Mouse (Mus musculus) E14TG2a.4 (cell line): ENCODE results near the gene Scyl1.

Experiments
- CTCF ChIP-seq: conservative IDR thresholded peaks from 2 replicates; pipeline ENCODE4 v1.5.1; 2014; ENCODE audit warnings: low read length
- NANOG ChIP-seq: IDR thresholded peaks from 2 replicates; pipeline ENCODE4 v1.6.1; 2014; ENCODE audit warnings: borderline replicate concordance, low read length, mixed read lengths
- POU5F1 ChIP-seq: IDR thresholded peaks from 2 replicates; pipeline ENCODE4 v1.6.1; 2014; ENCODE audit warnings: low read length, borderline replicate concordance

- TF ChIP-seq CTCF (no peak), POU5F1 (no peak), NANOG (no peak)
Measured at GRCm38 (mm10) chr19:5797381-5798111, 26.3 kb upstream of the Scyl1 start.
